Mouse (Mus musculus) gonadal fat pad, adult 2 months (tissue): Measurements from ENCODE around the gene Ctps2. TPM values are rescaled to one million over a fixed set of nuclear protein-coding genes. Genes with fewer than 3 reads are reported as not detected.

Experiments used
- DNase-seq: peaks from one replicate; pipeline ENCODE4 v3.0.0-alpha.2; 2012; ENCODE audit warnings: low read depth
- polyA plus RNA-seq: library from polyadenylated mRNA; depleted of rRNA; stranded (reverse); fragments of >200 nt; gene quantifications from 2 replicates; pipeline ENCODE4 v1.2.3, GENCODE M21; 2012; rRNA removed

Ctps2 gene
- polyA plus RNA-seq, 1 experiment: 29.0 TPM

- no peak for DNase-seq
Measured at GRCm38 (mm10) chrX:162976194-162976593, 75.2 kb downstream of the Ctps2 start.

- DNase-seq: no peak
Measured at GRCm38 (mm10) chrX:162986876-162987495, 85.9 kb downstream of the Ctps2 start.

GRCm38 (mm10) chrX:162991396-162991795 is 90.4 kb downstream of the Ctps2 start:
- DNase-seq: no peak

DNA sequence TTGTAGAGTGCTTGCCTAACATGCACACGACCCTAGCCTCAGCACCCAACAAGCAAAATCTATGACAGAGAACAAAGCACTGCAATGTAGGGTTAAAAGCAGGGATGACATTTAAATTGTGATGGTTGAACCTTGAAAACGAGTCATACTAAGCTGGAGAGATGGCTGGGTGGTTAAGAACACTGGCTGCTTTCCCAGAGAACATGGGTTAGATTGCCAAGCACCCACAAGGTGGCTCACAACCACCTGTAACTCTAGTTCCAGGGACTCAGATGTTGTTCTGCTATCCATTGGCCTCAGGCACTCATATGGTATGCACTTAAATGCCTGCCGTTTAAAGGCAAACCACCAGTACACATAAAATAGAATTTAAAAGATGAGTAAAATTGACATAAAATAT is 91.1 kb downstream of the Ctps2 start:
- DNase-seq: no peak

DNA sequence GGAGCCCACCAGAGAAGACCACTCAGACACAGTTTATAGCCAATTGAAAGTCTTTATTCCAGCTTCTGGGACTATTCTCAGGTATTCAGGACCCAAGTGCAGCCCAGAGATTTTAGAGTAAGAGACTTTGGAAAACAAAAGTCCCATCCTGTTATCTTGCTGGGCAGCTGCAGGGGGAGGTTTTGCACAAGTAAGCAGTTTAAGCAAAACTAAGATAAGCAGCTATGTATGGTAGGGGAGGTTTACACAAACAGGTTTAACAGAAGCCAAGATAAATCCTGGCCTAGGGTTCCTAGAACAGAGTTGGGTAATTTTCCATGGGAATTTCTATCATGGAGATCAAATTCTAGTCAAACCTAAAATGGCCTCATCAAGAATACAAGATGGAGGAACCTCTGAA is 126.8 kb downstream of the Ctps2 start:
- no peak for DNase-seq

DNA sequence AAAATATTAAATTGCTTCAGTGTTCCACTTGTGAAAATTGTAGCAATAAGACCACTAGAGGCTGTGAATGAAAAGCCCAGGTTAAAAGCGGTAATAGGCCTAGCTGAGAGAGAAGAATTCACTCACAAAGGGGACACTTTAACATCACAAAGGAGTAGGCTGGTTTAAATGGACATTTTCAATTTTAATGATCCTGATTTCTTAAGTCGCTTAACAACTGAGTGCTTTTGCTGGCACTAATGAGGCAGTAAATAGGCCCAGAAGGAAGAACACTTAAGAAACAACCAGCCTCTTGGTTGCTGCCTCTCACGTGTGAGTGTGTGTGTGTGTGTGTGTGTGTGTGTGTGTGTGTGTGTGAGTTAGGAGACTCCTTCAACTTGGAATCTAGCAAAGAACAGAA is 137.7 kb downstream of the Ctps2 start:
- DNase-seq: no peak

DNA sequence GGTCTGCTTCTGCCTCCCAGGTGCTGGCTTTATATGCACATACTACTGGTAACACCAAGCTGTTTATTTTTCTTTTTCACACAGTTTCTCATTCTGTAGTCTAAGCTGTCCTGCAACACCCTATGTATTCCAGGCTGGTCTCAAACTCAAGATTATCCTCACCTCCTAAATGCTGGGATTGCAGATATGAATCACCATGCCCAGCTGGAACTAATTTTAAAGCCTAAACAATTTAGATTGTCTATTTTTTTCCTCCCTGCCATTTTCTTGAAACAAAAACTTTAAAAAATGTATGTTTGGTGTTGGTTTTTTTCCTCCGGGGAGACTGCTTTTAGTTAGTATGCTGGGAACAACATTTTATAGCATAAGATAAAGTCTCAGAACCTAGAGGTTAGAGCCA is 141.7 kb downstream of the Ctps2 start:
- DNase-seq: no peak

DNA sequence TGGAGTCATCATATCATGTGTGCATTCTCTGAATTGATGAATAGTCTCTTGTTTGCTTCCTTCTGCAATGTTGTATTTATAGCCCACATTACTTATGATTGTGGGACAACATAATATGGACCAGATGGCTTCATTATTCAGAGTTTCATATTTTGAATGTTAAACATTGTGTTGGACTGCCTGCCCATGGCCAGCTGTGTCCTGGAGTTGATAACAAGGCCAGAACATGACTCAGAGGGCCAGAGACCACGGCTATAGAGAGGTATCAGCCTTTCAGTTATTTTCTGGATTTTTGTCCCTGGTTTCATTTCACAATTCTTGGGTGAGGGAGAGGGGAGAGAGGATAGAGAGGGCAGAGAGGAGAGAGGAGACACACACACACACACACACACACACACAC is 162.9 kb downstream of the Ctps2 start:
- no peak for DNase-seq

Other genes with a start within 250 kb of the Ctps2 start
- gene Rbbp7, start 140.8 kb upstream of the Ctps2 start, polyA plus RNA-seq: 227 and 277 TPM in 2 replicates
- 5.3 and 5.7 TPM in 2 replicates for gene Txlng, start 71.8 kb upstream of the Ctps2 start, polyA plus RNA-seq
- gene Syap1, start 12.8 kb upstream of the Ctps2 start, polyA plus RNA-seq: 32.3 and 33.3 TPM in 2 replicates
- 0.32 TPM in 1 of 2 replicates, not detected in the other for gene S100g, start 63.4 kb downstream of the Ctps2 start, polyA plus RNA-seq